Mouse (Mus musculus): ENCODE results near the gene Tomm40. TPM values are rescaled to one million over a fixed set of nuclear protein-coding genes. Genes with fewer than 3 reads are reported as not detected.
"Not testable (repeated sequence)": the region's sequence is repeated elsewhere in the genome, so short reads cannot be mapped to it uniquely, and the experiment has no call there.

The Tomm40 gene
- polyA plus RNA-seq, 1 experiment from 2014 or later: 118 TPM

DNA sequence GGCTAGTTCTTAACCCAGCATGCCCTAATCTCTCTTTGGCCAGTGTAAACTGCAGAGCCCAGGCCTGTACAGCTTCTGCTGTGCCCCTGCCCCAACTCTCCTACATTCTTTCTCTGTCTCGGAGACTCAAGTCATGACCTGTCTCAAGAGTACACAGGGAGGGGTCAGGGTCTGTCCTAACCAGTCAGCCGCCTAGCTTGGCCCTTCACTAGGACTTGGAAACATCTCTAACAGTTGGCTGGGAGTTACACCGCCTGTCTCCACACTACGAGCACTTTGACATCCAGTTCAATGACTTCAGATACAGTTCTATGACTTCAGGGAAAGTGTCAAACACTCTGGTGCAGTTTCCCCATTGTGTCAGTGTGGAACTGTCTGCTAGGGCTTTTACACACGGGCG lies 23.8 kb downstream of the Tomm40 start:
- Histone ChIP-seq H3K4me2 (no peak overlapping the region), H3K4me1 (no peaks in the 10 kb centered on the region), H3K36me3 (ENCODE audit: poor library complexity, severe bottlenecking) (peaks cover 4% of the 10 kb centered on the region), H3K9ac (no peak overlapping the region), H3K27me3 (0 out of 2 replicates have a peak, but pooled peaks cover under 1% of the 10 kb centered on the region), H3K9me3 (replicated peaks) (0 out of 2 replicates have a peak, but pooled peaks cover 1% of the 10 kb centered on the region), H3K4me3 (no peak overlapping the region), H3K27ac (no peak overlapping the region)
- 78% methylated on average over 6 of the region's 6 CpGs for WGBS
- no peak for ATAC-seq

- H3K4me1 ChIP-seq: no peaks in the 10 kb centered on the region
These were observed 24.4 kb downstream of the Tomm40 start for GRCm38 (mm10) chr7:19690845-19691244.

DNA sequence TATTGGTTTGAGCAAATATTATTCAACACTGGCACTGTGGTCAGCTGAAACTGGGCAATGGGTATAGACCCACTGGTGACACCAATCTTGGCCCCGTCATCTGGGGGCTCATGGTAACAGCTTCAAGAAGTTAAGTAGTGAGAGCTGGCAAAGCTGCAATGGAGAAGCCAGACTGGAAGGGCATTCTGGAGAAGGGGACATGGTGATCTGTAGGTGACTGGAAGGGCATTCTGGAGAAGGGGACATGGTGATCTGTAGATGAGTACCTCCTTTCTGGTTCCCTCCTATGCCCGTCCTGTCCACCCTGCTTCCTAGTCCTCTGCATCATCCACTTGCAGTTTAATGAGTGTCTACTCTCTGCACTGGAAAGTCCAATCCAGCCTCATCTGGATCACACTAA lies 26.6 kb downstream of the Tomm40 start:
- Histone ChIP-seq H3K36me3 (ENCODE audit: poor library complexity, severe bottlenecking) (no peaks in the 10 kb centered on the region), H3K4me1 (no peaks in the 10 kb centered on the region), H3K9ac (no peak overlapping the region), H3K27me3 (no peaks in the 10 kb centered on the region), H3K4me3 (no peak overlapping the region), H3K27ac (no peak overlapping the region), H3K9me3 (replicated peaks) (no peaks in the 10 kb centered on the region), H3K4me2 (no peak overlapping the region)
- WGBS: 93% methylated on average over 2 of the region's 2 CpGs
- ATAC-seq: no peak

More at GRCm38 (mm10) chr7:19690845-19691244, 24.4 kb downstream of the Tomm40 start:
- no peak for ATAC-seq
- no peaks in the 10 kb centered on the region for H3K9me3 ChIP-seq (replicated peaks)
- WGBS: 92% methylated on average over 4 of the region's 4 CpGs
- no peaks in the 10 kb centered on the region for H3K36me3 ChIP-seq (ENCODE audit: poor library complexity, severe bottlenecking)
- no peaks in the 10 kb centered on the region for H3K27me3 ChIP-seq
- H3K27ac ChIP-seq: no peak overlapping the region
- no peak overlapping the region for H3K4me2 ChIP-seq
- H3K9ac ChIP-seq: no peak overlapping the region
- no peak overlapping the region for H3K4me3 ChIP-seq

DNA sequence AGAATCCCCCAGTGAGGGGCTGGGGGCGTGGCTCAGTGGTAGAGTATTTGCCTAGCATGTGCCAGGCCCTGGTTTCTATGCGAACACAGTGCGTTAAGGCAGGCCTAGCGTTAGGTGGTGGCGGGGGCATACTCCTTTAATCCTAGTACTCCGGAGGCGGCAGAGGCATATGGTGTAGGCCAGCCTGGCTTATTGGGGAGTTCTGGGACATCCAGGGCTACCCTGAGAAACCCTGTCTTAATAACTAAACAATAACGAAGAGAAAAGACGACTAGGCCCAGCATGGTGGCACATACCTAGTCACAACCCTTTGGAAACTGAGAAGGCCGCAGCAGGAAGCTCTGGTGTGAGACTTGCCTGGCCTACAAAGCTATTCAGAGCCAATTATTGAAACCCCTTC lies 27.1 kb downstream of the Tomm40 start:
- no peaks in the 10 kb centered on the region for H3K27me3 ChIP-seq
- no peak overlapping the region for H3K27ac ChIP-seq
- ATAC-seq: no peak
- no peaks in the 10 kb centered on the region for H3K36me3 ChIP-seq (ENCODE audit: poor library complexity, severe bottlenecking)
- H3K9me3 ChIP-seq (replicated peaks): no peaks in the 10 kb centered on the region
- H3K4me1 ChIP-seq: no peaks in the 10 kb centered on the region
- 92% methylated on average over 10 of the region's 10 CpGs for WGBS
- H3K4me2 ChIP-seq: no peak overlapping the region
- no peak overlapping the region for H3K9ac ChIP-seq
- H3K4me3 ChIP-seq: no peak overlapping the region

DNA sequence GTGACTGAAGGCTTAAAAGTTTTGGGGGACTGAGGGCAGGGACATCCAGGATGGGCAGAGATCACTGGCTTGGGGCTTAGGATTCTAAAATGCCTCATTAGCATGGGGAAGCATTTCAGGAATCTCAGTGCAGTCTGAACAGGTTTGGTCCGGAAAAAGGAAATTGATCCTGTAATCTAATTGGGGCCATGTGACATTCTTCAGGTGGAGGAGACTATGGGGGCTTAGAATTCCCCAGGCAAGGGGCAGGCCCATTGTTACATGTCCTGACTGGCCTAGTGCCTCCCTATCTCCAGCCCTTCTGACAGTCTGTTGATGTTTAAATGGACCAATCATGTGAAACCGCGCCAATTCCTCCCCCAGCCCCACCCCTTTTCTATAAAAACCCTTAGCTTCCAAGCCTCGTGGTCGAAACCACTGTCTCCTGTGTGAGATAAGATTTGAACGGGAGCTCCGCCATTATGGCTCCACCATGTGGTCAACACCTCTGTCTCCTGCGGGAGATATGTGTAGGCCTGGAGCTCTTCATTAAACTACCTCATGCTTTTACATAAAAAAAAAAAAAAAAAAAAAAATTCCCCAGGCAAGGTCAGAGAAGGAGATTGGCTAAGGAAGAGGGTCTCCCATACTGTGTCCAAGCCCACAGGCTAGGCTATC lies 28.2 kb downstream of the Tomm40 start:
- not testable (repeated sequence) for H3K4me1 ChIP-seq; H3K9ac ChIP-seq; H3K27me3 ChIP-seq; H3K27ac ChIP-seq; H3K4me2 ChIP-seq; H3K36me3 ChIP-seq (ENCODE audit: poor library complexity, severe bottlenecking); ATAC-seq; H3K9me3 ChIP-seq (replicated peaks); H3K4me3 ChIP-seq
- 73% methylated on average over 8 of the region's 8 CpGs for WGBS

DNA sequence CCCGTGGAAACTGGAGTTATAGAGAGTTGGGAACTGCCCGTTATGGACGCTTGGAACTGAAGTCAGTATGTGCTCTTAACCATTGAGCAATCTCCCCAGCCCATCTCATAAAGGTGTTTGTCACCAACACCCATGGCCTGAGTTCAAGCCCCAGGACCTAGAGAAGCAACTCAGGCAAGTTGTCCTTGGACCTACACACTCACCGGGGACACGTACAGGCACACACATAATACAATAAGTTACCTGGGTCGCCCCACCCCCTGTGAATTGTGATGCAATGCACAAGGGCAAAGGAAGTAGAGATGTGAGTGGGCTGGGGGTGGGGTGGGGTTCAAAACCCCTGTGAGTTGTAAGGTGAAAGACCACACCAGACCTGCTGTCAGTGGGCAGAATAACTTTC lies 28.7 kb downstream of the Tomm40 start:
- H3K4me2 ChIP-seq: no peak overlapping the region
- H3K4me3 ChIP-seq: no peak overlapping the region
- 92% methylated on average over 6 of the region's 6 CpGs for WGBS
- no peak overlapping the region for H3K27ac ChIP-seq
- H3K36me3 ChIP-seq (ENCODE audit: poor library complexity, severe bottlenecking): no peaks in the 10 kb centered on the region
- H3K9ac ChIP-seq: no peak overlapping the region
- no peaks in the 10 kb centered on the region for H3K27me3 ChIP-seq
- no peaks in the 10 kb centered on the region for H3K9me3 ChIP-seq (replicated peaks)
- H3K4me1 ChIP-seq: no peaks in the 10 kb centered on the region
- no peak for ATAC-seq

GRCm38 (mm10) chr7:19685374-19685773 lies 29.9 kb downstream of the Tomm40 start:
- Histone ChIP-seq H3K9me3 (replicated peaks) (no peaks in the 10 kb centered on the region), H3K4me1 (no peaks in the 10 kb centered on the region), H3K9ac (no peak overlapping the region), H3K27ac (no peak overlapping the region), H3K27me3 (no peaks in the 10 kb centered on the region), H3K4me2 (no peak overlapping the region), H3K36me3 (ENCODE audit: poor library complexity, severe bottlenecking) (no peaks in the 10 kb centered on the region), H3K4me3 (no peak overlapping the region)
- no peak for ATAC-seq
- 64% methylated on average over 4 of the region's 4 CpGs for WGBS

GRCm38 (mm10) chr7:19683771-19684201 lies 31.5 kb downstream of the Tomm40 start:
- no peaks in the 10 kb centered on the region for H3K36me3 ChIP-seq (ENCODE audit: poor library complexity, severe bottlenecking)
- WGBS: 94% methylated on average over 6 of the region's 6 CpGs

DNA sequence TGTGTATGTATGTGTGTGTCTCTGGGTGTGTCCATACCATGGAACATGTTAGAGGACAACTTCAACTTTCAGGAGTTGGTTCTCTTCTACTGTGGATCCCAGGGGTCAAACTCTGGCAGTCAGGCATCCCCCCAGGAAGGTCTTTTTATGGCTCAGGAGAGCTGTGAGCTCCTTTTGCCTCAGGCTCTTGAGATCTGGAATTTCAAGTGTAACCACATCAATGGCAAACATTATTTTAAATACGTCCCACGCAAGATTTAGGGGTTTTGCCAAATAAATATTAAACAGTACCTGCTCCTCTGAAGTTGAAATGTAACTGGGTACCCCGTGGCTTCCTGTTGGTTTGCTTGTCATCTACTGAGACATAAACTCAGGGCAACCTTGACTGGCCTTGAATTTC lies 32.3 kb downstream of the Tomm40 start:
- no peak for ATAC-seq
- H3K27me3 ChIP-seq: no peaks in the 10 kb centered on the region
- no peak overlapping the region for H3K4me2 ChIP-seq
- H3K9ac ChIP-seq: no peak overlapping the region
- no peak overlapping the region for H3K4me3 ChIP-seq
- no peaks in the 10 kb centered on the region for H3K36me3 ChIP-seq (ENCODE audit: poor library complexity, severe bottlenecking)
- H3K9me3 ChIP-seq (replicated peaks): no peaks in the 10 kb centered on the region
- no peak overlapping the region for H3K27ac ChIP-seq
- 77% methylated on average over 3 of the region's 3 CpGs for WGBS
- no peaks in the 10 kb centered on the region for H3K4me1 ChIP-seq

More at GRCm38 (mm10) chr7:19683771-19684201, 31.5 kb downstream of the Tomm40 start:
- H3K4me1 ChIP-seq: no peaks in the 10 kb centered on the region
- H3K4me3 ChIP-seq: no peak overlapping the region
- no peak overlapping the region for H3K9ac ChIP-seq
- no peaks in the 10 kb centered on the region for H3K9me3 ChIP-seq (replicated peaks)
- no peaks in the 10 kb centered on the region for H3K27me3 ChIP-seq
- H3K4me2 ChIP-seq: no peak overlapping the region
- ATAC-seq: no peak
- H3K27ac ChIP-seq: no peak overlapping the region

- Histone ChIP-seq H3K27me3 (no peaks in the 10 kb centered on the region), H3K36me3 (ENCODE audit: poor library complexity, severe bottlenecking) (no peaks in the 10 kb centered on the region), H3K27ac (no peak within 1 kb of the TSS), H3K9me3 (replicated peaks) (no peaks in the 10 kb centered on the region), H3K4me2 (no peak within 1 kb of the TSS), H3K4me1 (no peaks in the 10 kb centered on the region), H3K4me3 (no peak within 1 kb of the TSS), H3K9ac (no peak within 1 kb of the TSS)
- ATAC-seq: no peak
- 61% methylated on average over 8 of the region's 8 CpGs for WGBS
These were observed 34.0 kb downstream of the Tomm40 start, which contains the start of the genes Gm44805 and Apoc4 for GRCm38 (mm10) chr7:19681202-19681694. Gene Gm44805 (minus strand): TSS chr7:19681423. Gene Apoc4 (minus strand): TSS chr7:19681479.

- Histone ChIP-seq H3K27me3 (no peaks in the 10 kb centered on the region), H3K36me3 (ENCODE audit: poor library complexity, severe bottlenecking) (no peaks in the 10 kb centered on the region), H3K4me1 (no peaks in the 10 kb centered on the region), H3K27ac (no peak overlapping the region), H3K4me3 (no peak overlapping the region), H3K4me2 (no peak overlapping the region), H3K9ac (no peak overlapping the region), H3K9me3 (replicated peaks) (no peaks in the 10 kb centered on the region)
- no peak for ATAC-seq
- WGBS: 94% methylated on average over 2 of the region's 2 CpGs
These were observed 34.5 kb downstream of the Tomm40 start for GRCm38 (mm10) chr7:19680702-19681101.

GRCm38 (mm10) chr7:19678901-19679300 lies 36.3 kb downstream of the Tomm40 start:
- no peak overlapping the region for H3K9ac ChIP-seq
- no peaks in the 10 kb centered on the region for H3K4me1 ChIP-seq
- no peak overlapping the region for H3K4me3 ChIP-seq
- no peaks in the 10 kb centered on the region for H3K27me3 ChIP-seq
- no peak overlapping the region for H3K27ac ChIP-seq
- no peak overlapping the region for H3K4me2 ChIP-seq
- H3K36me3 ChIP-seq (ENCODE audit: poor library complexity, severe bottlenecking): no peaks in the 10 kb centered on the region
- 80% methylated on average over 3 of the region's 3 CpGs for WGBS
- no peaks in the 10 kb centered on the region for H3K9me3 ChIP-seq (replicated peaks)
- no peak for ATAC-seq

GRCm38 (mm10) chr7:19677872-19678271 lies 37.4 kb downstream of the Tomm40 start, which contains the start of gene Apoc2:
Gene Apoc2 (minus strand): TSS chr7:19677941.
- no peak within 1 kb of the TSS for H3K4me2 ChIP-seq
- H3K27me3 ChIP-seq: no peaks in the 10 kb centered on the region
- no peak within 1 kb of the TSS for H3K27ac ChIP-seq
- H3K4me3 ChIP-seq: no peak within 1 kb of the TSS
- no peak for ATAC-seq
- WGBS: 79% methylated on average over 8 of the region's 8 CpGs
- no peaks in the 10 kb centered on the region for H3K9me3 ChIP-seq (replicated peaks)
- H3K4me1 ChIP-seq: no peaks in the 10 kb centered on the region
- no peak within 1 kb of the TSS for H3K9ac ChIP-seq
- no peaks in the 10 kb centered on the region for H3K36me3 ChIP-seq (ENCODE audit: poor library complexity, severe bottlenecking)

Measured in forebrain, embryonic 13.5 days (tissue).